Mouse (Mus musculus) embryonic facial prominence, embryonic 10.5 days (tissue): ENCODE data around the gene Ttc36. TPM values are rescaled to one million over a fixed set of nuclear protein-coding genes. Genes with fewer than 3 reads are reported as not detected.
A peak's percentile ranks its signal among the peaks of the same experiment; 100 is the strongest.

Source experiments
- DNase-seq: peaks from one replicate; pipeline ENCODE4 v3.0.0-alpha.2; 2017; ENCODE audit warnings: low spot score
- H3K27ac ChIP-seq: fragments of 300-500 bp; sonication (generic); replicated peaks from 2 replicates; pipeline ENCODE4 v1.5.1; 2016; ENCODE audit warnings: mild to moderate bottlenecking
- H3K27me3 ChIP-seq: fragments of 300-500 bp; sonication (generic); replicated peaks from 2 replicates; pipeline ENCODE4 v1.6.1; 2016; ENCODE audit warnings: low read depth, mild to moderate bottlenecking; ENCODE audit not compliant: poor library complexity, severe bottlenecking
- H3K36me3 ChIP-seq: fragments of 300-500 bp; sonication (generic); replicated peaks from 2 replicates; pipeline ENCODE4 v1.6.1; 2016; ENCODE audit warnings: mild to moderate bottlenecking, moderate library complexity
- H3K4me1 ChIP-seq: fragments of 300-500 bp; sonication (generic); 2 replicates; pipeline ENCODE4 v1.6.1; 2016
- H3K4me3 ChIP-seq: fragments of 300-500 bp; sonication (generic); 2 replicates; pipeline ENCODE4 v1.5.1; 2016; ENCODE audit warnings: mild to moderate bottlenecking, moderate library complexity
- H3K9me3 ChIP-seq: fragments of 300-500 bp; sonication (generic); 2 replicates; pipeline ENCODE4 v1.6.1; 2016; ENCODE audit warnings: mild to moderate bottlenecking
- whole genome bisulfite sequencing: fragments of 180-500 bp; shearing (Covaris S2); methylation state at CpG from one replicate; pipeline ENCODE4 v1.1.7; 2016; 5-methylcytosine and 5-hydroxymethylcytosine counted together
- polyA plus RNA-seq: library from polyadenylated mRNA; unstranded; fragments of >200 nt; fragmentation: Nextera tagmentation; extraction: Ambion mirVana; gene quantifications from 2 replicates; pipeline ENCODE4 v1.2.1, GENCODE M21; 2016

Ttc36 gene
- not detected in 2 replicates for polyA plus RNA-seq

- Histone ChIP-seq H3K27me3 (peaks cover 44% of the 10 kb centered on the region), H3K27ac (no peak within 1 kb of the TSS), H3K4me3 (no peak within 1 kb of the TSS), H3K4me1 (peaks cover 20% of the 10 kb centered on the region), H3K36me3 (peaks cover 37% of the 10 kb centered on the region), H3K9me3 (no peaks in the 10 kb centered on the region)
- DNase-seq: no peak
- 70% methylated on average over 4 of the region's 4 CpGs for WGBS
Measured at GRCm38 (mm10) chr9:44802808-44803450, at the start of gene Ttc36. TSS of gene Ttc36 (minus strand) at chr9:44803072.

- peaks cover 95% of the 10 kb centered on the region for H3K36me3 ChIP-seq
- H3K4me1 ChIP-seq: no peaks in the 10 kb centered on the region
- H3K27ac ChIP-seq: no peak overlapping the region
- H3K4me3 ChIP-seq: no peak overlapping the region
- WGBS: 96% methylated on average over 6 of the region's 6 CpGs
- H3K9me3 ChIP-seq: no peaks in the 10 kb centered on the region
- H3K27me3 ChIP-seq: no peaks in the 10 kb centered on the region
- DNase-seq: no peak
Measured at GRCm38 (mm10) chr9:44847446-44847845, 44.6 kb upstream of the Ttc36 start.

GRCm38 (mm10) chr9:44841241-44841640, 38.4 kb upstream of the Ttc36 start:
- Histone ChIP-seq H3K27ac (no peak overlapping the region), H3K27me3 (no peaks in the 10 kb centered on the region), H3K9me3 (no peaks in the 10 kb centered on the region), H3K4me3 (no peak overlapping the region), H3K36me3 (peaks cover 97% of the 10 kb centered on the region), H3K4me1 (no peaks in the 10 kb centered on the region)
- no peak for DNase-seq
- 90% methylated on average over 10 of the region's 10 CpGs for WGBS

GRCm38 (mm10) chr9:44836439-44836838, 33.6 kb upstream of the Ttc36 start:
- Histone ChIP-seq H3K9me3 (no peaks in the 10 kb centered on the region), H3K27me3 (no peaks in the 10 kb centered on the region), H3K4me1 (no peaks in the 10 kb centered on the region), H3K27ac (no peak overlapping the region), H3K4me3 (no peak overlapping the region), H3K36me3 (peaks cover 97% of the 10 kb centered on the region)
- 58% methylated on average over 7 of the region's 7 CpGs for WGBS
- peak; percentile 80 for DNase-seq

- no peaks in the 10 kb centered on the region for H3K27me3 ChIP-seq
- no peak overlapping the region for H3K4me3 ChIP-seq
- DNase-seq: no peak
- peaks cover 97% of the 10 kb centered on the region for H3K36me3 ChIP-seq
- no peak overlapping the region for H3K27ac ChIP-seq
- H3K4me1 ChIP-seq: no peaks in the 10 kb centered on the region
- 93% methylated on average over 4 of the region's 4 CpGs for WGBS
- no peaks in the 10 kb centered on the region for H3K9me3 ChIP-seq
Measured at GRCm38 (mm10) chr9:44832356-44832755, 29.5 kb upstream of the Ttc36 start.

GRCm38 (mm10) chr9:44830506-44830905, 27.6 kb upstream of the Ttc36 start:
- 82% methylated on average over 2 of the region's 2 CpGs for WGBS
- H3K27me3 ChIP-seq: no peaks in the 10 kb centered on the region
- peaks cover 99% of the 10 kb centered on the region for H3K36me3 ChIP-seq
- H3K9me3 ChIP-seq: no peaks in the 10 kb centered on the region
- H3K27ac ChIP-seq: no peak overlapping the region
- H3K4me3 ChIP-seq: no peak overlapping the region
- no peaks in the 10 kb centered on the region for H3K4me1 ChIP-seq
- DNase-seq: no peak

GRCm38 (mm10) chr9:44828944-44829343, 26.1 kb upstream of the Ttc36 start:
- DNase-seq: no peak
- H3K27ac ChIP-seq: no peak overlapping the region
- no peaks in the 10 kb centered on the region for H3K4me1 ChIP-seq
- 94% methylated on average over 11 of the region's 11 CpGs for WGBS
- no peak overlapping the region for H3K4me3 ChIP-seq
- no peaks in the 10 kb centered on the region for H3K27me3 ChIP-seq
- no peaks in the 10 kb centered on the region for H3K9me3 ChIP-seq
- H3K36me3 ChIP-seq: peaks cover 99% of the 10 kb centered on the region

GRCm38 (mm10) chr9:44826660-44827059, 23.8 kb upstream of the Ttc36 start:
- Histone ChIP-seq H3K9me3 (no peaks in the 10 kb centered on the region), H3K27me3 (no peaks in the 10 kb centered on the region), H3K36me3 (peaks cover 99% of the 10 kb centered on the region), H3K27ac (no peak overlapping the region), H3K4me3 (no peak overlapping the region), H3K4me1 (no peaks in the 10 kb centered on the region)
- 78% methylated on average over 7 of the region's 7 CpGs for WGBS
- DNase-seq: no peak

- DNase-seq: no peak
- H3K36me3 ChIP-seq: peaks cover 100% of the 10 kb centered on the region
- no peak overlapping the region for H3K4me3 ChIP-seq
- H3K27ac ChIP-seq: no peak overlapping the region
- H3K27me3 ChIP-seq: no peaks in the 10 kb centered on the region
- 94% methylated on average over 15 of the region's 15 CpGs for WGBS
- no peaks in the 10 kb centered on the region for H3K4me1 ChIP-seq
- no peaks in the 10 kb centered on the region for H3K9me3 ChIP-seq
Measured at GRCm38 (mm10) chr9:44819920-44820827, 17.3 kb upstream of the Ttc36 start.

GRCm38 (mm10) chr9:44817522-44817921, 14.7 kb upstream of the Ttc36 start:
- WGBS: 89% methylated on average over 5 of the region's 5 CpGs
- Histone ChIP-seq H3K9me3 (no peaks in the 10 kb centered on the region), H3K27me3 (no peaks in the 10 kb centered on the region), H3K4me1 (no peaks in the 10 kb centered on the region), H3K27ac (no peak overlapping the region), H3K36me3 (peaks cover 100% of the 10 kb centered on the region), H3K4me3 (no peak overlapping the region)
- DNase-seq: no peak

GRCm38 (mm10) chr9:44814179-44814578, 11.3 kb upstream of the Ttc36 start:
- 94% methylated on average over 8 of the region's 8 CpGs for WGBS
- Histone ChIP-seq H3K4me1 (no peaks in the 10 kb centered on the region), H3K27me3 (no peaks in the 10 kb centered on the region), H3K4me3 (no peak overlapping the region), H3K9me3 (no peaks in the 10 kb centered on the region), H3K27ac (no peak overlapping the region), H3K36me3 (peaks cover 100% of the 10 kb centered on the region)
- no peak for DNase-seq

GRCm38 (mm10) chr9:44810316-44810715, 7.4 kb upstream of the Ttc36 start:
- DNase-seq: no peak
- 90% methylated on average over 10 of the region's 10 CpGs for WGBS
- Histone ChIP-seq H3K4me1 (no peaks in the 10 kb centered on the region), H3K9me3 (no peaks in the 10 kb centered on the region), H3K36me3 (peaks cover 100% of the 10 kb centered on the region), H3K27me3 (no peaks in the 10 kb centered on the region), H3K4me3 (no peak overlapping the region), H3K27ac (no peak overlapping the region)

- WGBS: 96% methylated on average over 10 of the region's 10 CpGs
- no peak overlapping the region for H3K27ac ChIP-seq
- H3K4me3 ChIP-seq: no peak overlapping the region
- no peaks in the 10 kb centered on the region for H3K9me3 ChIP-seq
- peaks cover 83% of the 10 kb centered on the region for H3K36me3 ChIP-seq
- 0 out of 2 replicates have a peak, but pooled peaks cover under 1% of the 10 kb centered on the region for H3K27me3 ChIP-seq
- H3K4me1 ChIP-seq: no peaks in the 10 kb centered on the region
- no peak for DNase-seq
Measured at GRCm38 (mm10) chr9:44807778-44808177, 4.9 kb upstream of the Ttc36 start.
